Mouse (Mus musculus) CH12.LX (cell line): ENCODE measurements around the gene Gfy. TPM values are rescaled to one million over a fixed set of nuclear protein-coding genes. Genes with fewer than 3 reads are reported as not detected.

Experiments used
- DNase-seq: peaks from one replicate; pipeline ENCODE4 v3.0.0-alpha.2; 2013; ENCODE audit errors: extremely low read depth
- H3K27ac ChIP-seq: 2 replicates; pipeline ENCODE4 v1.5.1; 2012; ENCODE audit warnings: low read depth, mild to moderate bottlenecking, control low read depth, moderate library complexity; ENCODE audit not compliant: insufficient read depth
- H3K27me3 ChIP-seq: replicated peaks from 2 replicates; pipeline ENCODE3; 2012; ENCODE audit warnings: inconsistent platforms
- H3K36me3 ChIP-seq, 2 experiments: replicated peaks in 1 of 2; 2 replicates each; pipeline versions ENCODE3 to v1.6.1; 2012; ENCODE audit warnings: inconsistent platforms in 1 of 2, low read length in 1 of 2, mild to moderate bottlenecking in 1 of 2, mixed read lengths in 1 of 2, moderate library complexity in 1 of 2; ENCODE audit not compliant: control insufficient read depth in 1 of 2, insufficient read depth in 1 of 2
- H3K4me1 ChIP-seq, 2 experiments: 2 replicates each; pipeline ENCODE4 v1.6.1; 2012; ENCODE audit warnings: inconsistent platforms in 1 of 2, moderate library complexity in 1 of 2; ENCODE audit not compliant: insufficient read depth in 2 of 2, control insufficient read depth in 1 of 2
- H3K4me2 ChIP-seq: 2 replicates; pipeline ENCODE4 v1.6.1; 2012; ENCODE audit warnings: low read depth, mild to moderate bottlenecking, control low read depth; ENCODE audit not compliant: poor library complexity, insufficient read depth, severe bottlenecking
- H3K4me3 ChIP-seq, 3 experiments: fragments of 150-350 bp in 1 of 3; sonication (generic) in 1 of 3; replicated peaks in 1 of 3; 2 replicates each; pipeline versions ENCODE3 to v1.5.1; 2011 to 2012; ENCODE audit warnings: low read depth in 2 of 3, low read length in 2 of 3, mild to moderate bottlenecking in 2 of 3, moderate library complexity in 2 of 3, control low read depth in 1 of 3, improper control_type of control experiment in 1 of 3, inconsistent platforms in 1 of 3, mixed read lengths in 1 of 3; ENCODE audit not compliant: poor library complexity in 1 of 3
- H3K79me2 ChIP-seq: replicated peaks from 2 replicates; pipeline ENCODE4 v1.6.1; 2012; ENCODE audit warnings: mild to moderate bottlenecking, moderate library complexity; ENCODE audit not compliant: control insufficient read depth, poor library complexity, insufficient read depth, severe bottlenecking; ENCODE audit errors: extremely low read depth
- H3K9ac ChIP-seq: 2 replicates; pipeline ENCODE4 v1.6.1; 2012; ENCODE audit warnings: low read depth, mild to moderate bottlenecking, control low read depth, moderate library complexity; ENCODE audit not compliant: insufficient read depth
- H3K9me3 ChIP-seq: replicated peaks from 2 replicates; pipeline ENCODE3; 2012; ENCODE audit warnings: low read length, inconsistent platforms, mixed read lengths
- BHLHE40 ChIP-seq: IDR thresholded peaks from 2 replicates; pipeline ENCODE4 v1.6.1; 2011; ENCODE audit warnings: mild to moderate bottlenecking, low read depth, low read length, improper control_type of control experiment
- CHD1 ChIP-seq: IDR thresholded peaks from 2 replicates; pipeline ENCODE4 v1.6.1; 2012; ENCODE audit warnings: low read depth, low read length, improper control_type of control experiment, inconsistent platforms
- CTCF ChIP-seq, 2 experiments: IDR thresholded peaks in 1 of 2; conservative IDR thresholded peaks in 1 of 2; 2 replicates each; pipeline ENCODE4 v1.5.1; 2011 to 2012; ENCODE audit warnings: low read depth in 2 of 2, low read length in 2 of 2, improper control_type of control experiment in 1 of 2, inconsistent platforms in 1 of 2, mild to moderate bottlenecking in 1 of 2, moderate library complexity in 1 of 2
- E2F4 ChIP-seq: IDR thresholded peaks from 2 replicates; pipeline ENCODE4 v1.6.1; 2011; ENCODE audit warnings: low read depth, low read length, improper control_type of control experiment; ENCODE audit not compliant: insufficient replicate concordance
- EP300 ChIP-seq: IDR thresholded peaks from 2 replicates; pipeline ENCODE4 v1.6.1; 2011; ENCODE audit warnings: low read length, improper control_type of control experiment
- HCFC1 ChIP-seq: IDR thresholded peaks from 2 replicates; pipeline ENCODE4 v1.6.1; 2012; ENCODE audit warnings: low read depth, mild to moderate bottlenecking, inconsistent platforms, low read length, improper control_type of control experiment
- IRF4 ChIP-seq: IDR thresholded peaks from 2 replicates; pipeline ENCODE4 v1.6.1; 2014; ENCODE audit warnings: low read depth, mild to moderate bottlenecking, inconsistent platforms, low read length, improper control_type of control experiment
- JUN ChIP-seq: IDR thresholded peaks from 2 replicates; pipeline ENCODE4 v1.6.1; 2011; ENCODE audit warnings: low read depth, mild to moderate bottlenecking, low read length, improper control_type of control experiment, moderate library complexity; ENCODE audit not compliant: insufficient read depth
- JUND ChIP-seq: conservative IDR thresholded peaks from 2 replicates; pipeline ENCODE4 v1.6.1; 2011; ENCODE audit warnings: low read depth, low read length, improper control_type of control experiment
- MAX ChIP-seq: IDR thresholded peaks from 2 replicates; pipeline ENCODE4 v1.6.1; 2011; ENCODE audit warnings: low read length, improper control_type of control experiment
- MXI1 ChIP-seq: IDR thresholded peaks from 2 replicates; pipeline ENCODE4 v1.6.1; 2011; ENCODE audit warnings: mild to moderate bottlenecking, low read depth, low read length, improper control_type of control experiment
- MYC ChIP-seq: IDR thresholded peaks from 2 replicates; pipeline ENCODE4 v1.6.1; 2011; ENCODE audit warnings: low read depth, mild to moderate bottlenecking, improper control_type of control experiment, low read length
- NELFE ChIP-seq: IDR thresholded peaks from 2 replicates; pipeline ENCODE4 v1.6.1; 2011; ENCODE audit warnings: low read depth, low read length, improper control_type of control experiment
- NRF1 ChIP-seq: IDR thresholded peaks from 2 replicates; pipeline ENCODE4 v1.6.1; 2014; ENCODE audit warnings: low read depth, mild to moderate bottlenecking, inconsistent platforms, low read length, improper control_type of control experiment, moderate library complexity
- POLR2A ChIP-seq: IDR thresholded peaks from 2 replicates; pipeline ENCODE4 v1.6.1; 2011; ENCODE audit warnings: low read depth, mild to moderate bottlenecking, improper control_type of control experiment, low read length
- POLR2AphosphoS2 ChIP-seq: IDR thresholded peaks from 2 replicates; pipeline ENCODE4 v1.6.1; 2011; ENCODE audit warnings: low read depth, low read length, improper control_type of control experiment
- TCF12 ChIP-seq: IDR thresholded peaks from 2 replicates; pipeline ENCODE4 v1.6.1; 2014; ENCODE audit warnings: low read depth, mild to moderate bottlenecking, inconsistent platforms, low read length, improper control_type of control experiment
- UBTF ChIP-seq: IDR thresholded peaks from 2 replicates; pipeline ENCODE4 v1.6.1; 2012; ENCODE audit warnings: low read depth, mild to moderate bottlenecking, inconsistent platforms, low read length, improper control_type of control experiment, moderate library complexity
- USF1 ChIP-seq: IDR thresholded peaks from 2 replicates; pipeline ENCODE4 v1.6.1; 2014; ENCODE audit warnings: low read depth, mild to moderate bottlenecking, inconsistent platforms, low read length, improper control_type of control experiment
- ZC3H11A ChIP-seq: IDR thresholded peaks from 2 replicates; pipeline ENCODE4 v1.6.1; 2012; ENCODE audit warnings: low read depth, mild to moderate bottlenecking, inconsistent platforms, low read length, improper control_type of control experiment
- ZKSCAN1 ChIP-seq: IDR thresholded peaks from 2 replicates; pipeline ENCODE4 v1.6.1; 2012; ENCODE audit warnings: low read depth, inconsistent platforms, low read length, improper control_type of control experiment, borderline replicate concordance
- ZMIZ1 ChIP-seq: IDR thresholded peaks from 2 replicates; pipeline ENCODE4 v1.6.1; 2012; ENCODE audit warnings: low read depth, mild to moderate bottlenecking, inconsistent platforms, low read length, improper control_type of control experiment
- ZNF384 ChIP-seq: IDR thresholded peaks from 2 replicates; pipeline ENCODE4 v1.6.1; 2012; ENCODE audit warnings: low read depth, low read length, improper control_type of control experiment, inconsistent platforms
- dilution Hi-C: fragments of 300-500 bp; cut with MboI; formaldehyde crosslinking; loops from 2 replicates; pipeline ENCODE4 v1.14.3; 2020; ENCODE audit warnings: low sequenced_read_pairs; ENCODE audit not compliant: extremely low pct_unique_long_range_greater_than_20kb, extremely low pct_ligation_motif_present
- in situ Hi-C: fragments of 300-500 bp; cut with MboI; formaldehyde crosslinking; loops from 3 replicates; pipeline ENCODE4 v1.14.3; 2019; ENCODE audit warnings: low sequenced_read_pairs, low pct_ligation_motif_present, low pct_unique_long_range_greater_than_20kb, mixed read lengths
- polyA plus RNA-seq: library from polyadenylated mRNA; unstranded; fragments of >175 nt; gene quantifications from 2 replicates; pipeline ENCODE4 v1.2.1, GENCODE M21; 2012; ENCODE audit warnings: low read depth; ENCODE audit not compliant: insufficient read length
- total RNA-seq, 2 experiments: library from RNA; depleted of rRNA; stranded (reverse); fragments of 300-350 nt in 1 of 2; fragments of >200 nt in 1 of 2; gene quantifications; 2 replicates each; pipeline ENCODE4 v1.2.3; 2012 to 2014

Gene Gfy
- total and polyA plus RNA-seq, 3 experiments, result not detected

GRCm38 (mm10) chr7:45204380-45205143 is 25.2 kb upstream of the Gfy start, which contains the start of gene Ccdc155:
Gene Ccdc155 (minus strand): TSS chr7:45204892.
- no peak within 1 kb of the TSS for H3K27ac ChIP-seq
- H3K4me1 ChIP-seq, result peaks cover 2 to 13% of the 10 kb centered on the region in 2 experiments; a peak in 3 of 4 replicates
- peaks cover 28% of the 10 kb centered on the region for H3K27me3 ChIP-seq
- H3K79me2 ChIP-seq, result no peaks in the 10 kb centered on the region
- H3K9ac ChIP-seq, result no peak within 1 kb of the TSS; the same call in 1 of the 2 replicates
- peaks cover 14% of the 10 kb centered on the region for H3K9me3 ChIP-seq
- dilution Hi-C loops (no loop called here), in situ Hi-C loops (no loop called here)
- H3K36me3 ChIP-seq, result no peaks in the 10 kb centered on the region
- TF ChIP-seq MXI1, result 0 out of 2 replicates have a peak, but pooled peaks have one; percentile 31
- no peak for TF ChIP-seq EP300
- no peak for TF ChIP-seq HCFC1
- no peak for TF ChIP-seq IRF4
- TF ChIP-seq MYC, result no peak
- no peak for TF ChIP-seq CHD1
- no peak for TF ChIP-seq USF1
- TF ChIP-seq JUN, result no peak
- no peak for TF ChIP-seq ZMIZ1
- peak; percentile 94 for TF ChIP-seq NRF1
- TF ChIP-seq MAX, result peak; percentile 75
- no peak for TF ChIP-seq ZNF384
- no peak for TF ChIP-seq TCF12
- TF ChIP-seq POLR2AphosphoS2, result no peak
- TF ChIP-seq POLR2A, result peak; percentile 39; the same call in 1 of the 2 replicates
- TF ChIP-seq ZKSCAN1, result no peak
- no peak for TF ChIP-seq CTCF (conservative IDR thresholded peaks at IDR 0.05 in 1 of 2, IDR thresholded peaks at IDR 0.05 in 1 of 2; ENCODE audit: low read depth in 2 of 2, low read length in 2 of 2)
- TF ChIP-seq JUND, result no peak
- peak; percentile 75; the same call in 1 of the 2 replicates for TF ChIP-seq E2F4
- no peak for TF ChIP-seq ZC3H11A
- TF ChIP-seq NELFE, result no peak
- no peak for TF ChIP-seq UBTF
- no peak for TF ChIP-seq BHLHE40
- peak within 1 kb of the TSS; percentile 35; the same call in 1 of the 2 replicates for H3K4me2 ChIP-seq
- H3K4me3 ChIP-seq, result peak within 1 kb of the TSS in 1 of 3 experiments; percentile 31
- DNase-seq, result peak; percentile 39
